Mouse (Mus musculus) erythroblast, embryonic 14.5 days (primary cell): Measurements from ENCODE around the gene Kifc3.

ENCODE experiments used
- GATA1 ChIP-seq: IDR thresholded peaks from 2 replicates; pipeline ENCODE4 v1.6.1; 2012; ENCODE audit warnings: low read length, inconsistent platforms, mixed read lengths
- TAL1 ChIP-seq: IDR thresholded peaks from 3 replicates; pipeline ENCODE4 v1.6.1; 2012; ENCODE audit warnings: low read length, inconsistent platforms, mixed read lengths

GRCm38 (mm10) chr8:95157145-95157544, 45.5 kb downstream of the Kifc3 start:
- TF ChIP-seq TAL1 (no peak), GATA1 (no peak)
